Mouse (Mus musculus): ENCODE data around the gene Fbxl20.

DNA sequence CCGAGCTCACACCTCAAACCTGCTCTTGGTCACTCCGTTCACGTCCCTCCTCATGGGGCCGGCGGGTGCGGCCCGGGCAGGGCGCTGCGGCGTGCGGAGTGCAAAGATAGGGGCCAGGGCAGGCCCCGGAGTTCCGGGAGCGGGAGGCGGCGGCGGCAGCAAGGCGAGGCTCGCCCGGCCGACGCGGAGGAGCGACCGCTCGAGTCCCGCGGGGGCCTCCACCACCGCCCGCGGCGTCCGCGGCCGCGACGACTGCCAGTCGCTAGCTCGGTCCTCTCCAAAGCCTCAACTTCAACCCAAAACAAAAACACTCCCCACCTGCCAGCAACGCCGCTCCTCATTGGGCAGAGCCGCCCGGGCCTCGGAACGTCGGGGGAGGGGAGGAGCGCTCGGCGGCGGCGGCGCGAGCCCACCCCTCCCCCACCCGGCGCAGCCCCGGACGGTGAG lies 876 bp downstream of the Fbxl20 start:
- TF ChIP-seq MAFK (IDR thresholded peaks at IDR 0.05; ENCODE audit: insufficient read depth, low read depth, low read length) (no peak), ZNF384 (IDR thresholded peaks at IDR 0.05; ENCODE audit: low read depth, low read length) (no peak), HCFC1 (IDR thresholded peaks at IDR 0.05; ENCODE audit: borderline replicate concordance, insufficient read depth, low read length) (0 out of 2 replicates have a peak, but pooled peaks have one; percentile 27), ZC3H11A (IDR thresholded peaks at IDR 0.05; ENCODE audit: borderline replicate concordance, low read depth, low read length) (no peak), CHD2 (IDR thresholded peaks at IDR 0.05; ENCODE audit: low read depth, low read length) (peak; percentile 67)
